Mouse (Mus musculus) neutrophil, adult 59 days (primary cell): Measurements from ENCODE around the gene Hmgn1. TPM values are rescaled to one million over a fixed set of nuclear protein-coding genes. Genes with fewer than 3 reads are reported as not detected.

Experiments
- total RNA-seq, 2 experiments: library from RNA; stranded (reverse); gene quantifications; 1 replicate in 1 of 2; 2 replicates in 1 of 2; pipeline ENCODE4 v1.2.4; 2023

Hmgn1 gene
- total RNA-seq = 10 to 100 TPM; 16.3 to 18.1 TPM

GRCm38 (mm10) chr16:96127657-96128344, at the start of gene Hmgn1:
Hmgn1 (minus strand) TSS chr16:96127729.

GRCm38 (mm10) chr16:96145110-96145800, 17.7 kb upstream of the Hmgn1 start, which contains the start of gene Wrb:
Wrb (plus strand) TSS chr16:96145407.

GRCm38 (mm10) chr16:96082301-96083178, 45.0 kb downstream of the Hmgn1 start, which contains the start of gene Brwd1:
Brwd1 (minus strand) TSS chr16:96082526.

Other genes starting within 250 kb of the Hmgn1 start
- gene Psmg1, start 136.8 kb downstream of the Hmgn1 start, total RNA-seq = 1 to 10 TPM; 8.5 to 9.3 TPM
- gene Brwd1, start 45.2 kb downstream of the Hmgn1 start, total RNA-seq = 10 to 100 TPM; 35.8 to 42.3 TPM
- 1 to 10 TPM; 3.0 TPM for gene Wrb, start 17.7 kb upstream of the Hmgn1 start, total RNA-seq
- not detected for gene Lca5l, start 64.5 kb upstream of the Hmgn1 start, total RNA-seq
- gene Sh3bgr, start 72.7 kb upstream of the Hmgn1 start, total RNA-seq = not detected
- gene B3galt5, start 108.1 kb upstream of the Hmgn1 start, total RNA-seq = under 1 TPM in 1 of 2 experiments, not detected in 1; 0.29 TPM